Mouse (Mus musculus) cerebellum, adult 9-11 months (tissue): ENCODE results near the gene Icmt.
A peak's percentile ranks its signal among the peaks of the same experiment; 100 is the strongest.

ENCODE experiments used
- DNase-seq: peaks from one replicate; pipeline ENCODE4 v3.0.0; 2022

Gene Icmt

GRCm38 (mm10) chr4:152303172-152303571 is 6.1 kb downstream of the Icmt start:
- no peak for DNase-seq

GRCm38 (mm10) chr4:152304685-152305084 is 7.7 kb downstream of the Icmt start:
- no peak for DNase-seq

GRCm38 (mm10) chr4:152305991-152306390 is 9.0 kb downstream of the Icmt start:
- no peak for DNase-seq

- DNase-seq, result no peak
Measured at GRCm38 (mm10) chr4:152307542-152307941, 10.5 kb downstream of the Icmt start.

GRCm38 (mm10) chr4:152312186-152312585 is 15.2 kb downstream of the Icmt start:
- DNase-seq, result no peak

- no peak for DNase-seq
Measured at GRCm38 (mm10) chr4:152313211-152313632, 16.2 kb downstream of the Icmt start.

- no peak for DNase-seq
Measured at GRCm38 (mm10) chr4:152313934-152314333, 16.9 kb downstream of the Icmt start.

- DNase-seq, result no peak
Measured at GRCm38 (mm10) chr4:152315498-152316213, 18.6 kb downstream of the Icmt start.

GRCm38 (mm10) chr4:152317631-152318033 is 20.6 kb downstream of the Icmt start:
- no peak for DNase-seq

- peak; percentile 55 for DNase-seq
Measured at GRCm38 (mm10) chr4:152318517-152319234, 21.6 kb downstream of the Icmt start, which contains the start of gene Rnf207. Rnf207 (minus strand) TSS chr4:152318993.

GRCm38 (mm10) chr4:152321464-152321863 is 24.4 kb downstream of the Icmt start:
- no peak for DNase-seq

GRCm38 (mm10) chr4:152324641-152325562 is 27.9 kb downstream of the Icmt start:
- peak; percentile 40 for DNase-seq

GRCm38 (mm10) chr4:152325574-152326411 is 28.8 kb downstream of the Icmt start, which contains the start of gene Rpl22:
Rpl22 (plus strand) TSS chr4:152325742.
- peak; percentile 97 for DNase-seq

GRCm38 (mm10) chr4:152326543-152326942 is 29.5 kb downstream of the Icmt start:
- no peak for DNase-seq

- no peak for DNase-seq
Measured at GRCm38 (mm10) chr4:152328691-152329090, 31.7 kb downstream of the Icmt start.

GRCm38 (mm10) chr4:152332952-152333351 is 35.9 kb downstream of the Icmt start:
- DNase-seq, result no peak

GRCm38 (mm10) chr4:152333587-152333986 is 36.6 kb downstream of the Icmt start:
- no peak for DNase-seq

GRCm38 (mm10) chr4:152337772-152338171 is 40.7 kb downstream of the Icmt start:
- DNase-seq, result peak; percentile 52

GRCm38 (mm10) chr4:152338419-152339292 is 41.6 kb downstream of the Icmt start, which contains the start of gene Chd5:
Chd5 (plus strand) TSS chr4:152338651.
- DNase-seq, result peak; percentile 71

GRCm38 (mm10) chr4:152339293-152339790 is 42.3 kb downstream of the Icmt start:
- DNase-seq, result no peak
